Mouse (Mus musculus): ENCODE results near the gene Slc2a8.

Slc2a8 gene

GRCm38 (mm10) chr2:32928947-32929829, 52.7 kb downstream of the Slc2a8 start:
- DNase-seq (ENCODE audit: low spot score) = no peak

GRCm38 (mm10) chr2:32928235-32928946, 53.5 kb downstream of the Slc2a8 start:
- peak; percentile 88 for DNase-seq (ENCODE audit: low spot score)

GRCm38 (mm10) chr2:32927624-32928234, 54.2 kb downstream of the Slc2a8 start:
- peak; percentile 82 for DNase-seq (ENCODE audit: low spot score)

- no peak for DNase-seq (ENCODE audit: low spot score)
Observed at GRCm38 (mm10) chr2:32926330-32927075, 55.4 kb downstream of the Slc2a8 start.

GRCm38 (mm10) chr2:32924306-32924844, 57.5 kb downstream of the Slc2a8 start:
- no peak for DNase-seq (ENCODE audit: low spot score)

- no peak for DNase-seq (ENCODE audit: low spot score)
Observed at GRCm38 (mm10) chr2:32923551-32924250, 58.2 kb downstream of the Slc2a8 start.

All from lung, postnatal 25 days (tissue).